Mouse (Mus musculus): ENCODE results near the gene Rgma. TPM values are rescaled to one million over a fixed set of nuclear protein-coding genes. Genes with fewer than 3 reads are reported as not detected.

Rgma gene
- total and polyA plus RNA-seq, 3 experiments, result 0.04 to 0.07 TPM; not detected in 1

- Histone ChIP-seq H3K9me3 (replicated peaks; ENCODE audit: low read length) (no peaks in the 10 kb centered on the region), H3K4me2 (ENCODE audit: insufficient read depth, low read depth, poor library complexity, severe bottlenecking) (no peak overlapping the region), H3K27me3 (replicated peaks) (no peaks in the 10 kb centered on the region), H3K79me2 (replicated peaks; ENCODE audit: control insufficient read depth, extremely low read depth, insufficient read depth, poor library complexity, severe bottlenecking) (no peaks in the 10 kb centered on the region; the same call in 1 of the 2 replicates), H3K27ac (ENCODE audit: insufficient read depth, low read depth) (no peak overlapping the region), H3K36me3 (replicated peaks in 1 of 2; ENCODE audit: control insufficient read depth in 1 of 2, insufficient read depth in 1 of 2, low read length in 1 of 2) (peaks cover 84 to 97% of the 10 kb centered on the region in 2 experiments), H3K4me3 (replicated peaks in 1 of 3; ENCODE audit: low read depth in 2 of 3, low read length in 2 of 3, poor library complexity in 1 of 3) (no peak overlapping the region), H3K9ac (ENCODE audit: insufficient read depth, low read depth) (no peak overlapping the region), H3K4me1 (ENCODE audit: control insufficient read depth in 1 of 2, insufficient read depth in 2 of 2) (no peaks in the 10 kb centered on the region)
- in situ Hi-C loops (cut with MboI; ENCODE audit: low pct_ligation_motif_present, low pct_unique_long_range_greater_than_20kb, low sequenced_read_pairs), result loop anchor here (5.0 kb wide), 1 partner anchor 185 kb away; no protein-coding TSS in a partner anchor
- no peak for DNase-seq (ENCODE audit: extremely low read depth)
- TF ChIP-seq USF2 (conservative IDR thresholded peaks at IDR 0.05; ENCODE audit: low read depth, low read length) (no peak), EP300 (IDR thresholded peaks at IDR 0.05; ENCODE audit: low read length) (no peak), BHLHE40 (IDR thresholded peaks at IDR 0.05; ENCODE audit: low read depth, low read length) (no peak), SMC3 (IDR thresholded peaks at IDR 0.05; ENCODE audit: low read depth, low read length) (no peak), USF1 (IDR thresholded peaks at IDR 0.05; ENCODE audit: low read depth, low read length) (no peak), UBTF (IDR thresholded peaks at IDR 0.05; ENCODE audit: low read depth, low read length) (no peak)
- dilution Hi-C loops (cut with MboI; ENCODE audit: extremely low pct_ligation_motif_present, extremely low pct_unique_long_range_greater_than_20kb, low sequenced_read_pairs), result no loop called here
These were observed 66.9 kb downstream of the Rgma start for GRCm38 (mm10) chr7:73442246-73442645.

GRCm38 (mm10) chr7:73451594-73451993 is 76.3 kb downstream of the Rgma start:
- Histone ChIP-seq H3K9ac (ENCODE audit: insufficient read depth, low read depth) (no peak overlapping the region), H3K4me3 (replicated peaks in 1 of 3; ENCODE audit: low read depth in 2 of 3, low read length in 2 of 3, poor library complexity in 1 of 3) (no peak overlapping the region), H3K36me3 (replicated peaks in 1 of 2; ENCODE audit: control insufficient read depth in 1 of 2, insufficient read depth in 1 of 2, low read length in 1 of 2) (peaks cover 83 to 99% of the 10 kb centered on the region in 2 experiments), H3K27ac (ENCODE audit: insufficient read depth, low read depth) (no peak overlapping the region), H3K4me2 (ENCODE audit: insufficient read depth, low read depth, poor library complexity, severe bottlenecking) (no peak overlapping the region), H3K79me2 (replicated peaks; ENCODE audit: control insufficient read depth, extremely low read depth, insufficient read depth, poor library complexity, severe bottlenecking) (no peaks in the 10 kb centered on the region; the same call in 1 of the 2 replicates), H3K9me3 (replicated peaks; ENCODE audit: low read length) (no peaks in the 10 kb centered on the region), H3K4me1 (ENCODE audit: control insufficient read depth in 1 of 2, insufficient read depth in 2 of 2) (no peaks in the 10 kb centered on the region), H3K27me3 (replicated peaks) (no peaks in the 10 kb centered on the region)
- TF ChIP-seq E2F4 (IDR thresholded peaks at IDR 0.05; ENCODE audit: insufficient replicate concordance, low read depth, low read length) (no peak), MAFK (IDR thresholded peaks at IDR 0.05; ENCODE audit: insufficient replicate concordance, low read length) (no peak)
- in situ Hi-C loops (cut with MboI; ENCODE audit: low pct_ligation_motif_present, low pct_unique_long_range_greater_than_20kb, low sequenced_read_pairs) (no loop called here), dilution Hi-C loops (cut with MboI; ENCODE audit: extremely low pct_ligation_motif_present, extremely low pct_unique_long_range_greater_than_20kb, low sequenced_read_pairs) (no loop called here)
- no peak for DNase-seq (ENCODE audit: extremely low read depth)

GRCm38 (mm10) chr7:73452187-73452808 is 77.0 kb downstream of the Rgma start:
- Histone ChIP-seq H3K27ac (ENCODE audit: insufficient read depth, low read depth) (no peak overlapping the region), H3K36me3 (replicated peaks in 1 of 2; ENCODE audit: control insufficient read depth in 1 of 2, insufficient read depth in 1 of 2, low read length in 1 of 2) (peaks cover 82 to 99% of the 10 kb centered on the region in 2 experiments), H3K4me1 (ENCODE audit: control insufficient read depth in 1 of 2, insufficient read depth in 2 of 2) (no peaks in the 10 kb centered on the region), H3K79me2 (replicated peaks; ENCODE audit: control insufficient read depth, extremely low read depth, insufficient read depth, poor library complexity, severe bottlenecking) (peaks cover 4% of the 10 kb centered on the region; the same call in 1 of the 2 replicates), H3K9ac (ENCODE audit: insufficient read depth, low read depth) (no peak overlapping the region), H3K4me2 (ENCODE audit: insufficient read depth, low read depth, poor library complexity, severe bottlenecking) (no peak overlapping the region), H3K4me3 (replicated peaks in 1 of 3; ENCODE audit: low read depth in 2 of 3, low read length in 2 of 3, poor library complexity in 1 of 3) (no peak overlapping the region), H3K9me3 (replicated peaks; ENCODE audit: low read length) (no peaks in the 10 kb centered on the region), H3K27me3 (replicated peaks) (no peaks in the 10 kb centered on the region)
- dilution Hi-C loops (cut with MboI; ENCODE audit: extremely low pct_ligation_motif_present, extremely low pct_unique_long_range_greater_than_20kb, low sequenced_read_pairs), result no loop called here
- no peak for DNase-seq (ENCODE audit: extremely low read depth)
- in situ Hi-C loops (cut with MboI; ENCODE audit: low pct_ligation_motif_present, low pct_unique_long_range_greater_than_20kb, low sequenced_read_pairs), result no loop called here
- no peak for TF ChIP-seq ZC3H11A (IDR thresholded peaks at IDR 0.05; ENCODE audit: low read depth, low read length)
- TF ChIP-seq EP300 (IDR thresholded peaks at IDR 0.05; ENCODE audit: low read length), result no peak
- no peak for TF ChIP-seq NELFE (IDR thresholded peaks at IDR 0.05; ENCODE audit: low read depth, low read length)
- TF ChIP-seq ELF1 (IDR thresholded peaks at IDR 0.05; ENCODE audit: low read depth, low read length), result no peak
- TF ChIP-seq CHD1 (IDR thresholded peaks at IDR 0.05; ENCODE audit: low read depth, low read length), result no peak
- TF ChIP-seq CTCF (conservative IDR thresholded peaks at IDR 0.05 in 1 of 2, IDR thresholded peaks at IDR 0.05 in 1 of 2; ENCODE audit: low read depth in 2 of 2, low read length in 2 of 2), result no peak
- no peak for TF ChIP-seq ZMIZ1 (IDR thresholded peaks at IDR 0.05; ENCODE audit: low read depth, low read length)
- TF ChIP-seq JUND (conservative IDR thresholded peaks at IDR 0.05; ENCODE audit: low read depth, low read length), result no peak
- TF ChIP-seq ZKSCAN1 (IDR thresholded peaks at IDR 0.05; ENCODE audit: borderline replicate concordance, low read depth, low read length), result no peak
